Mouse (Mus musculus) left cerebral cortex, postnatal 10 days (tissue): ENCODE data around the gene Atpif1. TPM values are rescaled to one million over a fixed set of nuclear protein-coding genes. Genes with fewer than 3 reads are reported as not detected.
"Not testable (repeated sequence)": the region's sequence is repeated elsewhere in the genome, so short reads cannot be mapped to it uniquely, and the experiment has no call there.

ENCODE experiments used
- DNase-seq, 2 experiments: peaks; one replicate each; pipeline ENCODE4 v3.0.0; 2021 to 2022; ENCODE audit warnings: low spot score in 2 of 2, mixed read lengths in 1 of 2; ENCODE audit errors: extremely low spot score in 1 of 2
- intact Hi-C: fragments of 180-260 bp; cut with DNase I; formaldehyde crosslinking; loops from one replicate; pipeline ENCODE4 v1.15.1; 2025
- total RNA-seq, 2 experiments: library from RNA; stranded (reverse); gene quantifications; 2 replicates each; pipeline ENCODE4 v1.2.3; 2021

Atpif1 gene
- total RNA-seq = 100 to 1,000 TPM; 662 to 668 TPM

DNA sequence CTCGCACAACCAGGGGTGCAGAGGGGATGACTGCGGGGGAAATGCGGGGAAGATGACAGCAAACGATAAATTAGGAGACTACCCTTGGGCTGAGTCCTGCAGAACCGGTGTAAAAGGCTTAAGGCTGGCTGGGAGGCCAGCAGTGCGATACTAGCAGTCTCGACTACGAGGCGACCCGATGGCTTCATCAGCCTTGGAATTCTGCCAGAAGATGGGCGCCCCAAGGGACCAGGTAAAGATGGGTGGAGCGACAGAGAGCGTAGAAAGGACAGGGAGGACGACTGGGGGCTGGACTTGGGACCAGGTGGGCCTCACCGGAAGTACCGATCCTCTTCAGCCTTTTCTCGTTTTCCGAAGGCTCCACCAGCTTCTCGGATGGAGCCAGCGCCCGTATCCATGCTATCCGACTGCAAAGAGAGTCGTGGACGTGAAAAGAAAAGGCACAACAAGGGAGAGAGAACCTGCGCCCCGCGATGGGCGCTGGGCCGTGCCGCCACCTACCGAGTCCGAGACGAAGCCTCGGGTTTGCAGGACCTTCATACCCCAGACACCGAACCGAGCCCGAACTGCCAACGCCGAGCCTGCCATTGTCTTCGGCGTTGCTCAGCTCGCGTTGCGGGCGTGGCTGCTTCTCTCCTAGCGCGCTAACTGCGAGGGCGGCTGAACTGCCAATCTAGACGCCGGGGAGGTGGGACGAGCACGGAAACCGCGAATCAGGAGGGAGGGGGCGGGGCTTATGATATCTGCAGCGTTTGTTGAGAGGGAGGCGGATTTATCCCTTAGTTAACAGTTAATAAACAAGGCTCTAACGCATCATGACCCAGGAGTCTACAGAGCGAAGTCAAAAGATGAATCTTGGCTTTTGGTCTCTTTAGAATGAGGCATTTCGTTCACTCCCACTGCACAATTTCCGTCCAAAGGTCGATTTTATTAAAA is at the start of gene Atpif1:
TSS of gene Atpif1 (minus strand) at position 679 of the 936 bp plus-strand sequence.
- peak; percentile 84 to 95 for DNase-seq
- intact Hi-C loops = no loop called here

DNA sequence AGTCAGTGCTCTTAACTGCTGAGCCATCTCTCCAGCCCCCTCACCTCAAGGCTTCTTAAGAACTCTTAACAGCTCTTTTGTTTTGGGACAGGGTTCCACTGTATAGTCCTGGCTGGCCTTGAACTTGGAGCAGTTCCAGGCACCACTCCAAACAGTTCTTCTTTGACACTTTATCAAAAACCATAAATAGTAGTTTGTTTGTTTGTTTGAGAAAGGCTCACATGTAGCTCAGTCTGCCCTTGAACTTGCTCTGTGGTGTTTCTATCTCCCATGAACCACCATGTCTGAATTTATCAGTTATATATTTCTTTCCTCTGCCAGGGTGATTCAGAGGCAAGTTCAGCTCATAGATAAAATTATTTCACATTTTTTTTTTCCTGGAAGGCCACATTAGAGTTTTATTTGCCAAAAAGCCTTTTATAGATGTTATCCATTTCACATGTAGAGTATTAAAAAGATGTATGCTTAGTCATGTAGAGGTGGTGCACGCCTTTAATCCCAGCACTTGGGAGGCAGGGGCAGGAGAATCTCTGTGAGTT is 41.4 kb upstream of the Atpif1 start:
- intact Hi-C loops = no loop called here
- no peak for DNase-seq

DNA sequence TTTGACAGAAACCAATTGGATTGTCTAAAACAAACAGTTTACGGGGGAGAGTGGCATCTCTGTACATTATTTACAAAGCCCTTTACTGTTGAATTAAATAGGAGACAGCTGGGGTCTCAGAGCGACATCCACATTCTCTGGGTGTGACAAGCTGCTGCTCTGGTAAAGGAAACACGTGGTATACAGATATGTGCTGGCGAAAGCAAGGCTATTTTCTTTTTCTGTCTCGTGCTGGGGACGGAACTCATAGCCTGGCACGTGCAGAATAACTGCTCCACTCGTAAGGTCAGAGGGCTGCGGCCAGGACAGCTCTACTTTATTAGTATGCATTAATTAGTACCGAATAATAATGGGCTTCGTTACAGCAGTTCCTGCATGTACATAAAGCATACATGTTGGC is 39.9 kb upstream of the Atpif1 start:
- no peak for DNase-seq
- intact Hi-C loops = no loop called here

DNA sequence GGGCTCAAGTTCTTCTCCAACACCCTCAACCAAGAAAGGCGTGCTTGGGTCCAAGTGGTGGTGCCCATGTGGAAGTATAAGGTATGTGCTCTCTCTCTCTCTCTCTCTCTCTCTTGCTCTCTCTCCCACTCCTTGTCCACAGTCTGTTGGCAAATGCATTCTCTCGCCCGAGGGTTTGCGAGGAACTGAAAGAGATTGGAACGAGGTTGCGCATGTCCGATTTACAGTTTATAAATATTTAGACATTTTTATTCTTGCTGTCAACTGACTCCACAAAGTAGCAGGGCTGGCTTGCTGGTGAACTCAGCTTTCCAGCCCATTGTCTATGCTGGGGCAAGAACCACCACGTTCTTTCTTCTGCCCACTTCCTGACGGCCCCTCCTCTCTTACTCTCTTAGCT is 37.7 kb upstream of the Atpif1 start:
- intact Hi-C loops = no loop called here
- no peak for DNase-seq

DNA sequence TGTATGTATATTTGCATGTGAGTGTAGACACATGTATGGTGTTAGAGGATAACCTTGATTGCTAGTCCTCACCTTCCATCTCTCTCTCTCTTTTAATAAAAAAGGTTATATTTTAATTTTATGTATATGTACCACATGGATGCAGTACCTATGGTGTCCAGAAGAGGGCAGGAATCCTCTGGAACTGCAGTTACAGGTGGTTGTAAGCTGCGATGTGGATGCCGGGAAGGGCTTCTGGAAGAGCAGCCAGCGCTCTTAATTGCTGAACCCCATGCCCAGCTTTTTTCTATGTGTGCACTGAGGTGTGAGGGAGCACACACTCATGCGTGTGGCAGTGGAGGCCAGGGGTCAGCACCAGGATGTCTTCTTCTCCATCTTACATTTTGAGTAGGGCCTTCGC is 35.7 kb upstream of the Atpif1 start:
- intact Hi-C loops = loop anchor here (5.0 kb wide), 1 partner anchor 48 kb away; no protein-coding TSS in a partner anchor
- DNase-seq = no peak

DNA sequence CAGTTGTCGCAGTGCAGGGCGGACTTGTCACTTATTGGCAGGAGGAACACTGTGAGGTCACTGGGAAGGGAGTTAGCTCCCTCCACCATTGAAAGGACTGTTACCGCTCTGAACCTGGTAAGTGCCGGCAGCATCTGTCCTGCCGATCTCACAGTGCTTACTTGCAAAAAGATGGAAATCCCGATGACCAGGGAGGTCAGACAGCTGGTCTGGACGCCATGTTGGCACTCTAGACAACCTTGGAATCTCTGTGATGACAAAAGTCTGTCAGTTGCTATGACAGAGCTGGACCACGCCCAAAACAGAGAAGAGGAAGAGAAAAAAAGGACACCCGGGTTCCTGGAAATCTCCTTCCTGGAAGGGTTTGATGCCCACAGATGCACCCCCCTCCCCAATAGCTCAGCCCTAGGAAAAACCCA is 33.9 kb upstream of the Atpif1 start:
- intact Hi-C loops = loop anchor here (5.0 kb wide), 1 partner anchor 50 kb away; no protein-coding TSS in a partner anchor
- DNase-seq = peak in 1 of 2 experiments; percentile 51

DNA sequence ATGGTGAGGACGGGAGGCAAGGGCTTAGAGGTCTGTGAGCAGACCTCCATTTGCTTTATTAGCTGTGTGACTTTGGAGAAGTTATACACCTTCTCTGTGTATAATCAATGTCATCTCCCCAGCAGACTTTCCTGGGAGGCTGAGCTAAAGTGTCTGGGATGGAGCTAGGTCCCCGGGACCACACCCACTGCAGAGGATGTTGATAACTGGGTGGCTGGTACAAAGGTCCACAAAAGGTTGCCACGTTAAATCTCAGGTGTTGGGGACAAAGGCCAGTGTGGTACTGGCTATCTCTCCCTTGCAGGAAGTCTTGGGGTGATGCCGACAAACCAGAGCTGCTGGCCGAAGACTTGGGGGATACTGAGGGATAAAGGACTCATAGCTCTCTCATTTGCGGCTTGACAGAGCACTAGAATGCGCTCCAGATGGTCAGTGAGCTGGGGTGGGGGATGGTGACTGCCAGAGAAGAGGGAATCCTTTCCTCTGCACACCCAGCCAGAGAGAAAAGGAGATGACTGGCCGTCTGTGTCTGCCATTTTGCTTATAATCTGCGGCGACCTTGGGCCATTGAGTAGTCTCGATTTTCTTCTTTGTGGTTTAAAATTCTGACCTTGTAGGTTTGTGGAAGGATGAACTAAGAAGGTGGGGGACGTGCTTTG is 31.8 kb upstream of the Atpif1 start:
- intact Hi-C loops = loop anchor here (5.0 kb wide), 1 partner anchor 52 kb away; no protein-coding TSS in a partner anchor
- no peak for DNase-seq

DNA sequence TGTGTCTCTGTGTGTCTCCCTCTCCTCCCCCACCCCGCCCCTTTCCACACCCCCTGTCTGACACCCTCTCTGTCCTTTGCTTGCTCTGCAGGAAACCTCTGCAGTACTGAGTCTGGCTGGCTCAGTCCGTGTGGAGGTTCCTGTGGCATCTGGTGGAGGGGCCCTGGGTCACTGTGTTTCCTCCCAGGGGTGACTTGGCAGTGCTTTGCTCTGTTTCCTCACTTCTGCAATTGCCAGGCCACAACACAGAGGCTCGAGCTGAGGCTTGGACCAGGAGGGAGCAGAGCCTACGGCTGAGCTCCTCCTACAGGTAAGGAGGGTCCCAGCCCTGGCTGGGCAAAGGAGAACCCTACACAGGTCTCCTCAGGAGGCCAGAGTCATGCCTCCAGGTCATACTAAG is 30.5 kb upstream of the Atpif1 start, which contains the start of gene Ptafr:
TSS of gene Ptafr (plus strand) at position 103 of the 400 bp plus-strand sequence.
- DNase-seq = peak; percentile 28 to 55
- intact Hi-C loops = no loop called here

DNA sequence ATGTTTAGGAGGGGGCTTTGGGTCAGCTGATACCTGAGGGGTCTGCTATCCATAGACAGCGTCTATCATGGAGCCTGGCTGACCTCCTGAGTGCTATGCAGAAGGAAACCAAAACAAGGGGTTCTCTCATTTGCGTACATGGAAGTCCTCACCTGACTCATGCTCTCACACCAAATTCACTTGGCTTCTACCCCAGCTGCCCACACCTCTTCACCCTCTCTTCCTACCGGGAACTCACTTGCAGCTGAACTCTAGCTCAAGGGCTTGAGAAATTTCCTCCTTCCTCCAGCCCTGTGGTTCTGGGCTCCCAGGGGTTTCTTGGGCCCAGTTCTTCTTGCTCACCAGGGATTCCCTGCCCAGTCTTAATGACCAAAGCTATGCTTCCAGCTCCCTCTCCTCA is 29.8 kb upstream of the Atpif1 start:
- DNase-seq = no peak
- intact Hi-C loops = no loop called here

DNA sequence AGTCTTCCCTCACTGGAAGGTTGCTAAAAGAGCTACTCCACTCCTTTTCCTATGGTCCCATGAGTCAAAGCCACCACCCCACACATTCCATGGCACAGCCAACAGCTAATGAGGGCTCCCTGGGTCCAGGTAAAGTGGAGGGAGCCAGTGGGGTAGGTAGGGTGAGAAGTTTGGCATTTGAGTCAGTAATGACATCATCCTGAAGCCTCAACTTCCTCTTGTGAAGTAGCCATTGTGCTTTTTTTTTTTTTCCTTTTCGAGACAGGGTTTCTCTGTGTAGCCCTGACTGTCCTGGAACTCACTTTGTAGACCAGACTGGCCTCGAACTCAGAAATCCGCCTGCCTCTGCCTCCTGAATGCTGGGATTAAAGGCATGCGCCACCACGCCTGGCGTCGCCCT is 22.1 kb upstream of the Atpif1 start:
- intact Hi-C loops, DNase-seq: not testable (repeated sequence)

DNA sequence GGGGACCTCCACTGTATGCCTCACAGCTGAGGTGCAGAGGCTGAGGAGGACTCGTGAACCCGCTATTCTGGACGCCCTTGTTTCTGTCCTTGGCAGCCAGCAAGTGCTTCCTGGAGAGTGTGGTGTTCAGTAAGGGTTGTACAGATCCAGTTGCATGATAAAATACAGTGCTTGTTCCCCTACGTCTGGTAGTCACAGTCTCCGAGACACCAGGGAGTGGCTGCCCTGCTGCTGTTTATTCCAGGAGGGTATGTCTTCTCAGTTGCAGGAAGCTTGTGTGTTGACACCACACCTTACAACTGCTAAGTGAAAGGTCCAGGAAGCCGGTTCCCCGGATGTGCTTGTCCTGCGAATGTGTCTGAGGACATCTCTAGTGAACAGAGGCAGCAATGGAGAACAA is 21.2 kb upstream of the Atpif1 start:
- intact Hi-C loops = no loop called here
- no peak for DNase-seq

DNA sequence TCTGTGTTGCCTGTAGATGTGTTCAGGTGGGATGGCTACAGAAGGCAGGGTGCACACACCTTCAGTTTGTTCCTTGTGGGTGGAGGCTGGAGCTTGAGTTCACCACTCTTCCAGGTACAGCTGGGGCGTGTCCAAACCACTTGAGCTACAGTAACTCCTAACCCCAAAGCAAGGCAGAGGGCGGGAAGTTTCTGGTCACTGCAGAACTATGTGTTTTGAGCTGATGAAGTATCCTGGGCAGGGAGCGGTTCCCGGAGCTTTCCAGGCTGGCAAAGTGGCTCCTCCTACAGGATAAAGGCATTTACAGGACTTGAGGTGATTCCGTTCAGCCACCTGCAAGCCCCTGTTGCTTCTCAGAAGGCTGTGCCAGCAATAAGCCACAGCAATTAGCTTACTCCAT is 20.8 kb upstream of the Atpif1 start:
- DNase-seq = no peak
- intact Hi-C loops = no loop called here

DNA sequence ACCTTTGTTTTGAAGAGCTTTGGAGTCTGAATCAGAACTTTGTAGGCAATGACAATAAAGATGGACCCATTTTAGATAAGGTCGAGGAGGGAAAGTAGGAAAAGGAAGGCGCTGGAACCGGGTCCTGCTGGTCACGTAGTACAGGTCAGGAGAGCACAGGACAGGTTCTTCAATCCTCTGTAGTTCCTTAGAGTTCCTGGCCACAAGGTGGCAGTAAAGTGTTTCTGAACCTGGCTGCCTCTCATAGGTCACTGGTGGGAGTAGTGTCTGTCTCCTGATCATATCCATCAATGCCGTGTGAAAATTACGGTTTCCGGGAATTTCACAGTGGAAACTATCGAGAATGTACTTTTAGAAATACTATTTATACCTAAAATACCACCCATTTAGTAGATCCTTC is 12.4 kb upstream of the Atpif1 start:
- intact Hi-C loops = loop anchor here (2.0 to 10.0 kb wide), 2 partner anchors 91 to 309 kb away; no protein-coding TSS in a partner anchor
- peak; percentile 48 to 65 for DNase-seq

DNA sequence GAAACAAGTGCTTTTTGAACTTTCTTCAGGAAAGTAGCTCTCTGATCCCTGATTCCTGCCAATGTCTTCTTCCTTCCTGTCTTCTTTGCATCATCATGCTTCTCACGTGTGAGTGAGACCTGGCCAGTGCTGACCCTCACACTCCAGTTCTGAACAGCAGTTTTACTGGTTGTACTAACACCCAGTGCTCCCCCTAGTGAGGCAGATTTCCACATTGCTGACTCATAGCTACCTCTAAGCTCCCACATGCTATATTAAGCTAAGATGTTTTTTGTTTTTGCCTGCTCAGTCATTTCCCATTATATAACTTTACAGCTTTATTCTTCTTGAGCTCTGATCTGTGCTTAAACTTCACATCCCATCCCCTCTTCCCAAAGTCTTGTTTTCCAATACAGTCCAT is 9.3 kb upstream of the Atpif1 start:
- intact Hi-C loops = loop anchor here (10.0 kb wide), 1 partner anchor 312 kb away; no protein-coding TSS in a partner anchor

DNA sequence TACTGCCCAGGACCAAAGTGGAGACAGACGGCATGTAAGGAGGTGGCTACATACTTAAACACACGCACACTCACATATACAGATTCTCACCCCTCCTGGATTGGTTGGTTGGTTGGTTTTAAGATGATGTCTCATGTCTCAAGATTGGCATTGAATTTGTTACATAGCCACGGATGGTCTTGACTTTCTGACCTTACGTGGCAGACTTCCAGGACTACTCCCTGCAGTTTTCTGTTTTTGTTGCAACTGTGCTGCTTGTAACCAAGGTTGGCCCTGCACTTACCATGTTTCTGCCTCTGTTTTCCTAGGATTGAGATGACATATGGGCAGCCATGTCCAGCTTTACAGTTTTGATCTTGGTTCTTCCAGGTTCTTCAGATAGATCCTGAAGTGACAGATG is 8.0 kb upstream of the Atpif1 start:
- intact Hi-C loops = loop anchor here (10.0 kb wide), 1 partner anchor 313 kb away; no protein-coding TSS in a partner anchor
- DNase-seq = no peak

More for the DNA sequence above, 9.3 kb upstream of the Atpif1 start:
- no peak for DNase-seq

DNA sequence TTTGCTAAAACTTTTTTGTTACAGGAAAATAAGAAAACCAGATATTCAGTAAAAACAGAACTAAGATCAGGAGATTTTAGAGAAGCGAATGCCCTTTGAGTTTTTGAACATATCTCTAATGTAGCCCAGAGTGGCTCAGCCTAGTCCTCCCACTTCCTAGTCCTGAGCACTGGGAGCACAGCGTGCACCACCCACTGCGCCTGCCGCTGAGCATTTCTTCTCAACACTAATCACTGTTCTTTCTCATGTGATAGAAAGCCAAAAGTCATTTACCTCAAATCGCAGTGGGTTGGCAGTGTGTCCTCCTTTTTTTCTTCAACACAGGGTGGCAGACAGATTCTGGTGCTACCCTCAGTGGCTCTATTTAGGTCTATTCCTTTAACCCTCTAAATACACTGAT is 6.0 kb upstream of the Atpif1 start:
- intact Hi-C loops = no loop called here
- no peak for DNase-seq

DNA sequence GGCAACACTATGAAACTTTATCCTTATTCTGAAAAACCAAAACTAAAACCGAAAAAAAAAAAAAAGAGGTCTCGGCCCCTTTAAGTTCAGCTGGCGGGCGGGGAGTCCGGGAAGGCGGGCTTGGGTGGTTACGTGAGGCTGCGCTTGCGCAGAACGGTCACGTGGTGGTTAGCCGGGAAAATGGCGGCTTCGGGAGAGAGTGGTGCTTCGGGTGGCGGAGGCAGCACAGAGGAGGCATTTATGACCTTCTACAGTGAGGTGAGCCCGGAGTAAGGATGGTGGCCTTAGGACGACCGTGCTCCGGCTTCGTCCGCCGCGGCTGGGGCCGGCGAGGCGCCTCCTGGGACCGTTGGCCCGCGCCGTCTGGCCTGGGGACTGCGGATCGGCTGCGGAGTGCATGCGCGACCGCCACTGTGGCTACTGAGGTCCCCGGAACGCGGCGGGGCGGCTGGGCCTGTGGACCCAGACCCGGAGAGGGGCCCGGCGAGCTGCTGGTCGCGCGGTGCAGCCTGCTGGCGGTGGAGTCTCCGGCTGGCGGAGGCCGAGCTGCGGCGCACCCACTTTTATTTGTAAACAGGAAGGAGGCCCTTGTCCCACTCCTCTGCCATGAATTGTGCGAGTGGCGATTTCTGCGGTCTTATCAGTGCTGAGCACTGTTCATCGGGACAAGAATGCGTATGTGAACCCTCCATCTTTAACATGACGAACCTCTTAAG is 2.1 kb upstream of the Atpif1 start, which contains the start of gene Dnajc8:
TSS of gene Dnajc8 (plus strand) at position 145 of the 716 bp plus-strand sequence.
- intact Hi-C loops = no loop called here
- DNase-seq = peak; percentile 90 to 97

DNA sequence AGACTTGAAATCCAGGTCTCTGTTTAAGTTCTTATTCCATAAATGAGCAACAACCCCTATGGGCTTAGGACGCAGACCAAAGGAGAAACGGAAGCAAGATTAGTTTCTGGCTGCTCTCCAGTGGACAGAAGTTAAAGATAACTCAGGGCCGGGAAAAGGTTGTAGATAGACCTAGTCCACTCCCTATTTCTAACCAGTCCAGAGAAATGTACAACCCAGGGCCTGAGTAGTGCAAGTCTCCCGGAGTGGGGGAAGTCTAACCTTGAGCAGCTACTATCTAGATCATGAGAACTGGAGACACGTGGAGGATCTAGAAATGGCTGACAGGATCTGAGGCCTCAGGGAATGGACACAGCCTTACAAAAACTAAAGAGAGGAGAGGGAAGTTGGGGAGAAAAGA is 963 bp downstream of the Atpif1 start:
- no peak for DNase-seq
- intact Hi-C loops = no loop called here
